Mouse (Mus musculus): ENCODE measurements around the gene Prkcg.
A peak's percentile ranks its signal among the peaks of the same experiment; 100 is the strongest.
"Not testable (repeated sequence)": the region's sequence is repeated elsewhere in the genome, so short reads cannot be mapped to it uniquely, and the experiment has no call there.

The Prkcg gene

GRCm38 (mm10) chr7:3291197-3291596 is 2.2 kb downstream of the Prkcg start:
- peak; percentile 34 for DNase-seq (ENCODE audit: low spot score)

GRCm38 (mm10) chr7:3291764-3292163 is 2.8 kb downstream of the Prkcg start:
- no peak for DNase-seq (ENCODE audit: low spot score)

- not testable (repeated sequence) for DNase-seq (ENCODE audit: low spot score)
Observed at GRCm38 (mm10) chr7:3292271-3292670, 3.3 kb downstream of the Prkcg start.

- DNase-seq (ENCODE audit: low spot score) = peak; percentile 95
Observed at GRCm38 (mm10) chr7:3292791-3293190, 3.8 kb downstream of the Prkcg start.

GRCm38 (mm10) chr7:3294794-3295193 is 5.8 kb downstream of the Prkcg start:
- no peak for DNase-seq (ENCODE audit: low spot score)

- no peak for DNase-seq (ENCODE audit: low spot score)
Observed at GRCm38 (mm10) chr7:3295321-3296110, 6.5 kb downstream of the Prkcg start.

- no peak for DNase-seq (ENCODE audit: low spot score)
Observed at GRCm38 (mm10) chr7:3296711-3297110, 7.7 kb downstream of the Prkcg start.

GRCm38 (mm10) chr7:3299941-3300617 is 11.1 kb downstream of the Prkcg start:
- DNase-seq (ENCODE audit: low spot score) = no peak

- DNase-seq (ENCODE audit: low spot score) = no peak
Observed at GRCm38 (mm10) chr7:3300891-3301627, 12.1 kb downstream of the Prkcg start.

GRCm38 (mm10) chr7:3301628-3302555 is 12.9 kb downstream of the Prkcg start:
- peak; percentile 34 for DNase-seq (ENCODE audit: low spot score)

- DNase-seq (ENCODE audit: low spot score) = no peak
Observed at GRCm38 (mm10) chr7:3302556-3303275, 13.7 kb downstream of the Prkcg start.

- peak; percentile 23 for DNase-seq (ENCODE audit: low spot score)
Observed at GRCm38 (mm10) chr7:3303276-3303781, 14.3 kb downstream of the Prkcg start.

GRCm38 (mm10) chr7:3303789-3304188 is 14.8 kb downstream of the Prkcg start:
- no peak for DNase-seq (ENCODE audit: low spot score)

GRCm38 (mm10) chr7:3304298-3304697 is 15.3 kb downstream of the Prkcg start:
- no peak for DNase-seq (ENCODE audit: low spot score)

GRCm38 (mm10) chr7:3306400-3306799 is 17.4 kb downstream of the Prkcg start:
- DNase-seq (ENCODE audit: low spot score) = no peak

- DNase-seq (ENCODE audit: low spot score) = no peak
Observed at GRCm38 (mm10) chr7:3308646-3309045, 19.7 kb downstream of the Prkcg start.

GRCm38 (mm10) chr7:3310233-3310632 is 21.3 kb downstream of the Prkcg start:
- DNase-seq (ENCODE audit: low spot score) = no peak

GRCm38 (mm10) chr7:3313571-3313970 is 24.6 kb downstream of the Prkcg start:
- no peak for DNase-seq (ENCODE audit: low spot score)

GRCm38 (mm10) chr7:3314121-3314520 is 25.1 kb downstream of the Prkcg start:
- DNase-seq (ENCODE audit: low spot score) = no peak

GRCm38 (mm10) chr7:3317704-3318103 is 28.7 kb downstream of the Prkcg start:
- DNase-seq (ENCODE audit: low spot score) = no peak

GRCm38 (mm10) chr7:3320856-3321255 is 31.9 kb downstream of the Prkcg start:
- no peak for DNase-seq (ENCODE audit: low spot score)

All from urinary bladder, postnatal 14 days (tissue).